Mouse (Mus musculus): ENCODE measurements around the gene Cd9. TPM values are rescaled to one million over a fixed set of nuclear protein-coding genes. Genes with fewer than 3 reads are reported as not detected.
"Not testable (repeated sequence)": the region's sequence is repeated elsewhere in the genome, so short reads cannot be mapped to it uniquely, and the experiment has no call there.

Cd9 gene
- polyA plus RNA-seq, 1 experiment, result 68.0 TPM

DNA sequence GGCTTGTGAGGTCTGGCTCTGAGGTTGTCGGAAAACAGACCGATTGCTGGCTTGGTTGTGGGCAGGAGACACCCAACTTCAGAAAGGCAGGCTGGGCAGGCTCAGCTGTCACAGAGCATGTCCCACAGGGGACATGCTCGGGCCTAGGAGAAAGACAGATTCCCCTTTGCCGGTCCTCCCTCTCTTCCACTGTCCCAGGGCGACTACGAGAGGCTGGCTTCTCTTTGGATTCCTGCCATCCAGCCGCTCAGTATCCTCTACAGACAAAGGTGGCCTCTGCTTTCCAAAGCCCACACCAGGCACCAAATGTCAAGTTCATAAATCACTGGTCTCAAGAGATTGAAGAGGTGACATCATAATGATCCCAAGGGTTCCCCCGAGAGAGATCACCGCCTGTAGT lies 2.6 kb downstream of the Cd9 start:
- no peak for TF ChIP-seq CTCF (IDR thresholded peaks at IDR 0.05; ENCODE audit: extremely low read depth, insufficient read depth, insufficient read length, insufficient replicate concordance)
- TF ChIP-seq POLR2A (IDR thresholded peaks at IDR 0.05; ENCODE audit: low read depth, low read length), result no peak
- Histone ChIP-seq H3K27ac (ENCODE audit: insufficient read depth, low read length) (no peak overlapping the region), H3K4me1 (ENCODE audit: control insufficient read depth, insufficient read depth, insufficient read length) (peaks cover 14% of the 10 kb centered on the region), H3K27me3 (ENCODE audit: control insufficient read depth, insufficient read depth, low read length) (peaks cover 3% of the 10 kb centered on the region), H3K36me3 (ENCODE audit: control insufficient read depth, insufficient read depth, low read length) (no peaks in the 10 kb centered on the region), H3K4me3 (ENCODE audit: extremely low read depth, insufficient read depth, insufficient read length) (no peak overlapping the region)
- 64% methylated on average over 9 of the region's 9 CpGs for WGBS
- no peak for DNase-seq (ENCODE audit: low read depth in 1 of 2, low spot score in 2 of 2)

- Histone ChIP-seq H3K27me3 (ENCODE audit: control insufficient read depth, insufficient read depth, low read length) (peaks cover 3% of the 10 kb centered on the region), H3K27ac (ENCODE audit: insufficient read depth, low read length) (no peak overlapping the region), H3K4me1 (ENCODE audit: control insufficient read depth, insufficient read depth, insufficient read length) (peaks cover 14% of the 10 kb centered on the region), H3K4me3 (ENCODE audit: extremely low read depth, insufficient read depth, insufficient read length) (no peak overlapping the region), H3K36me3 (ENCODE audit: control insufficient read depth, insufficient read depth, low read length) (no peaks in the 10 kb centered on the region)
- 90% methylated on average over 10 of the region's 10 CpGs for WGBS
- DNase-seq (ENCODE audit: low read depth in 1 of 2, low spot score in 2 of 2), result no peak
- TF ChIP-seq CTCF (IDR thresholded peaks at IDR 0.05; ENCODE audit: extremely low read depth, insufficient read depth, insufficient read length, insufficient replicate concordance) (no peak), POLR2A (IDR thresholded peaks at IDR 0.05; ENCODE audit: low read depth, low read length) (no peak)
Measured at GRCm38 (mm10) chr6:125491393-125491792, 3.2 kb downstream of the Cd9 start.

DNA sequence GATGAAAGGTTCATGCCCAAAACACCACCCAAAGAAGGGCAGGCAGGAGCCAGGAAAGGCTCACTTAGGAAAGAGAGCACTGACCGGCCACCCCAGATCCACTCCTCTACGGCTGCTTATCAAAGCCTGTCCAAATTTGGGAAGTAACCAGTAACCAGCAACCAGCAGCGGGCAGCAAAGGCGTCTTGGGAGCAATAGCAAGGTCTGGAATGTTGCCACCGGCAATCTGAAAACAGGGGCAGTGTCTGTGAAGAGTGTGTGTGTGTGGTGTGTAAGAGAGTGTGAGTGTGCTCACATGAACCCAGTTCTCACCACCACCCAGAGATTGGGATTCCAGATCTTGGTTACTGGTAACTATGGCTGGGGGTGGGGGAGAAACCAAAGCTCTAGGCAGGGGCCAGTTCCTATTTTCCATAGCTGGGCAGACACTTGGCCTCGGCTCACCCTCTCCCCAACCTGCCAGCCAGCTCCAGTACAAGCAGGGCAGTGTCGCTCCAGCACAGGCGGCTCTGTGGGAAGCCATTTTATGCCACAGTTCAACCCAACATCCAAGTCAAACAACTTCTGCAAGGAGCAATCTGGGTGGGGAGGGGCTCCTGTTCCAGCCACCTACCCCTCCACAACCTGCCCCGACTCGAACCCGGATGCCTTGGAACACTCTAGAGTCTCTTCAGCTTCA lies 4.6 kb downstream of the Cd9 start:
- WGBS, result 81% methylated on average over 11 of the region's 11 CpGs
- no peak overlapping the region for H3K27ac ChIP-seq (ENCODE audit: insufficient read depth, low read length)
- H3K27me3 ChIP-seq (ENCODE audit: control insufficient read depth, insufficient read depth, low read length), result peaks cover 3% of the 10 kb centered on the region
- no peaks in the 10 kb centered on the region for H3K36me3 ChIP-seq (ENCODE audit: control insufficient read depth, insufficient read depth, low read length)
- no peak for TF ChIP-seq CTCF (IDR thresholded peaks at IDR 0.05; ENCODE audit: extremely low read depth, insufficient read depth, insufficient read length, insufficient replicate concordance)
- TF ChIP-seq POLR2A (IDR thresholded peaks at IDR 0.05; ENCODE audit: low read depth, low read length), result no peak
- no peak for DNase-seq (ENCODE audit: low read depth in 1 of 2, low spot score in 2 of 2)
- peaks cover 16% of the 10 kb centered on the region for H3K4me1 ChIP-seq (ENCODE audit: control insufficient read depth, insufficient read depth, insufficient read length)
- H3K4me3 ChIP-seq (ENCODE audit: extremely low read depth, insufficient read depth, insufficient read length), result no peak overlapping the region

DNA sequence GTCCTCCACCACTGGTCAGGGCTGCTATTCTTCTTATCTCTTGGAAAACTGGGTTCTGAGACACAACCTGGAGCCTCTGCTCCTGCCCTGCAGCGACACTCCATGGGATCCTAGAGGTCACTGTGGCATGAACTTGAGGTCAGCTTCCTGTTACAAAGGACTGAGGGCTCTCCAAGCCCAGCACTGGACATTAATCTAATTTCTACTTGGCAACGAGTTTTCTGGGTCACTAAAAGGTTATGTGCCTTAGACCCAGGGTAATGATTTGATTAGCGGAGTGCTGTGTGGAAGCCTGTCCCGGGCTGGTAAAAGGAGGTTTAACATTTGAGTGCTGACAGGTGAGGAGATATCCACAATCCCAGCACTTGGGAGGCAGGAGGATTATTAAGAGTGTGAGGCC lies 9.0 kb downstream of the Cd9 start:
- Histone ChIP-seq H3K36me3 (ENCODE audit: control insufficient read depth, insufficient read depth, low read length) (no peaks in the 10 kb centered on the region), H3K4me1 (ENCODE audit: control insufficient read depth, insufficient read depth, insufficient read length) (peaks cover 30% of the 10 kb centered on the region)

GRCm38 (mm10) chr6:125484721-125485120 lies 9.9 kb downstream of the Cd9 start:
- TF ChIP-seq CTCF (IDR thresholded peaks at IDR 0.05; ENCODE audit: extremely low read depth, insufficient read depth, insufficient read length, insufficient replicate concordance) (no peak), POLR2A (IDR thresholded peaks at IDR 0.05; ENCODE audit: low read depth, low read length) (no peak)
- DNase-seq (ENCODE audit: low read depth in 1 of 2, low spot score in 2 of 2), result no peak
- 78% methylated on average over 2 of the region's 2 CpGs for WGBS
- Histone ChIP-seq H3K4me1 (ENCODE audit: control insufficient read depth, insufficient read depth, insufficient read length) (peaks cover 38% of the 10 kb centered on the region), H3K36me3 (ENCODE audit: control insufficient read depth, insufficient read depth, low read length) (no peaks in the 10 kb centered on the region), H3K27me3 (ENCODE audit: control insufficient read depth, insufficient read depth, low read length) (no peaks in the 10 kb centered on the region), H3K4me3 (ENCODE audit: extremely low read depth, insufficient read depth, insufficient read length) (no peak overlapping the region), H3K27ac (ENCODE audit: insufficient read depth, low read length) (no peak overlapping the region)

More for the DNA sequence above, 9.0 kb downstream of the Cd9 start:
- no peak for TF ChIP-seq POLR2A (IDR thresholded peaks at IDR 0.05; ENCODE audit: low read depth, low read length)
- TF ChIP-seq CTCF (IDR thresholded peaks at IDR 0.05; ENCODE audit: extremely low read depth, insufficient read depth, insufficient read length, insufficient replicate concordance), result no peak
- Histone ChIP-seq H3K4me3 (ENCODE audit: extremely low read depth, insufficient read depth, insufficient read length) (no peak overlapping the region), H3K27ac (ENCODE audit: insufficient read depth, low read length) (no peak overlapping the region), H3K27me3 (ENCODE audit: control insufficient read depth, insufficient read depth, low read length) (no peaks in the 10 kb centered on the region)
- 81% methylated on average over 4 of the region's 4 CpGs for WGBS
- no peak for DNase-seq (ENCODE audit: low read depth in 1 of 2, low spot score in 2 of 2)

DNA sequence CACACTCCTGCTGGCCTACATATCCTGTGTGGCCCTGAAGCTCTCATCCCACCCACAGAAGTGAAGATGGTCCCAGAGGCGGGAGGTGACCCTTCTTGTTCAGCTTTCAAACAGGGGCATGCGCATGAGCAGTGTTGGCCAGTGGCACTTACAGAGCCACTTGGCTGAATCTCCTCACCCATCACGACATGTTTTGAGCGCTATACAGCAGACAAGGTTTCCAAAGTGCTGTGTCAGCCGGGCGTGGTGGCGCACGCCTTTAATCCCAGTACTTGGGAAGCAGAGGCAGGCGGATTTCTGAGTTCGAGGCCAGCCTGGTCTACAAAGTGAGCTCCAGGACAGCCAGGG lies 10.3 kb downstream of the Cd9 start:
- Histone ChIP-seq H3K27ac (ENCODE audit: insufficient read depth, low read length) (peak overlapping the region; percentile 40), H3K4me1 (ENCODE audit: control insufficient read depth, insufficient read depth, insufficient read length) (peaks cover 38% of the 10 kb centered on the region)
- not testable (repeated sequence) for H3K36me3 ChIP-seq (ENCODE audit: control insufficient read depth, insufficient read depth, low read length); DNase-seq (ENCODE audit: low read depth in 1 of 2, low spot score in 2 of 2); H3K27me3 ChIP-seq (ENCODE audit: control insufficient read depth, insufficient read depth, low read length); H3K4me3 ChIP-seq (ENCODE audit: extremely low read depth, insufficient read depth, insufficient read length)
- WGBS, result 90% methylated on average over 10 of the region's 10 CpGs

GRCm38 (mm10) chr6:125483515-125484312 lies 10.9 kb downstream of the Cd9 start:
- TF ChIP-seq CTCF (IDR thresholded peaks at IDR 0.05; ENCODE audit: extremely low read depth, insufficient read depth, insufficient read length, insufficient replicate concordance) (no peak), POLR2A (IDR thresholded peaks at IDR 0.05; ENCODE audit: low read depth, low read length) (no peak)
- no peak for DNase-seq (ENCODE audit: low read depth in 1 of 2, low spot score in 2 of 2)
- Histone ChIP-seq H3K4me3 (ENCODE audit: extremely low read depth, insufficient read depth, insufficient read length) (no peak overlapping the region), H3K4me1 (ENCODE audit: control insufficient read depth, insufficient read depth, insufficient read length) (peaks cover 38% of the 10 kb centered on the region), H3K27ac (ENCODE audit: insufficient read depth, low read length) (peak overlapping the region; percentile 40), H3K27me3 (ENCODE audit: control insufficient read depth, insufficient read depth, low read length) (no peaks in the 10 kb centered on the region), H3K36me3 (ENCODE audit: control insufficient read depth, insufficient read depth, low read length) (no peaks in the 10 kb centered on the region)
- 67% methylated on average over 12 of the region's 12 CpGs for WGBS

Data from spleen, adult 2 months (tissue).